Mouse (Mus musculus) liver, adult 2 months (tissue): ENCODE results near the gene Syt16. TPM values are rescaled to one million over a fixed set of nuclear protein-coding genes. Genes with fewer than 3 reads are reported as not detected.

Source experiments
- DNase-seq: peaks from one replicate; pipeline ENCODE4 v3.0.0-alpha.2; 2011; ENCODE audit warnings: low read depth, low spot score; ENCODE audit errors: extremely low read depth
- H3K27ac ChIP-seq: fragments of 200-500 bp; replicated peaks from 2 replicates; pipeline ENCODE4 v1.5.1; 2012; ENCODE audit warnings: low read depth, mild to moderate bottlenecking, control low read depth, inconsistent platforms, low read length; ENCODE audit not compliant: insufficient read depth
- H3K27me3 ChIP-seq: fragments of 200-500 bp; 2 replicates; pipeline ENCODE4 v1.6.1; 2012; ENCODE audit warnings: mild to moderate bottlenecking, moderate library complexity, low read length, inconsistent platforms; ENCODE audit not compliant: control insufficient read depth, insufficient read depth
- H3K36me3 ChIP-seq: fragments of 200-500 bp; 2 replicates; pipeline ENCODE4 v1.6.1; 2012; ENCODE audit warnings: low read length, inconsistent platforms; ENCODE audit not compliant: control insufficient read depth, insufficient read depth
- H3K4me1 ChIP-seq: fragments of 200-500 bp; 2 replicates; pipeline ENCODE4 v1.6.1; 2011; ENCODE audit warnings: low read length; ENCODE audit not compliant: control insufficient read depth, insufficient read depth
- H3K4me3 ChIP-seq: fragments of 200-500 bp; 2 replicates; pipeline ENCODE4 v1.5.1; 2011; ENCODE audit warnings: low read depth, mild to moderate bottlenecking, control low read depth, low read length, moderate library complexity; ENCODE audit not compliant: insufficient read depth
- H3K79me2 ChIP-seq: fragments of 200-500 bp; 2 replicates; pipeline ENCODE4 v1.6.1; 2012; ENCODE audit warnings: inconsistent platforms, mild to moderate bottlenecking, low read length, moderate library complexity; ENCODE audit not compliant: control insufficient read depth, insufficient read depth
- H3K9ac ChIP-seq: fragments of 200-500 bp; 2 replicates; pipeline ENCODE4 v1.6.1; 2012; ENCODE audit warnings: low read depth, mild to moderate bottlenecking, control low read depth, inconsistent platforms, low read length
- CTCF ChIP-seq: fragments of 200-500 bp; IDR thresholded peaks from 2 replicates; pipeline ENCODE4 v1.5.1; 2011; ENCODE audit warnings: low read depth, low read length, control low read depth
- POLR2A ChIP-seq: fragments of 200-500 bp; IDR thresholded peaks from 2 replicates; pipeline ENCODE4 v1.6.1; 2011; ENCODE audit warnings: low read length, control low read depth; ENCODE audit not compliant: insufficient read depth; ENCODE audit errors: extremely low read depth
- WGBS: fragments of 180-500 bp; shearing (Covaris S2); methylation state at CpG from one replicate; pipeline ENCODE4 v1.1.7; 2018; 5-methylcytosine and 5-hydroxymethylcytosine counted together
- polyA plus RNA-seq: library from polyadenylated mRNA; depleted of rRNA; stranded (reverse); fragments of >200 nt; gene quantifications from 2 replicates; pipeline ENCODE4 v1.2.3, GENCODE M21; 2012
- total RNA-seq: library from RNA; depleted of rRNA; stranded (reverse); fragments of >200 nt; gene quantifications from 2 replicates; pipeline ENCODE4 v1.2.3, GENCODE M21; 2014

The Syt16 gene
- total and polyA plus RNA-seq, 2 experiments: not detected

DNA sequence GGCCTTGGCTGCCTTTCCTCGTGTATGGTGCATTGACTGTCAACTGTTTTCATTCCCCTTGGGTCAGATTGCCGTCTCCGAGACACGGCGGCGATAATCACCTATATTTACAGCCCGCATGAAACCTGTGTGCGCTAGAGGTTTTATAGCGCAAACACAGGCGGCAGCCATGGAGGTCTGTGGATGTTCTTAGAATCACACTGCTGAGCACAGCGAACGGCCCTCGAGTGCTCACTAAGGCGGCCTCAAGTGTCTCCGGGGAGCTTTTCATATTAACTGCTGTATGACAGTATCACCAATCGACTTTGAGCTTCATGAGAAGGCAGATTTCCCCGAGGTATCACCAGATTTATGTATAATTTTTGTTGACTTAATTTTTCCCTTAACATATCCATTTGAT, 275.1 kb downstream of the Syt16 start:
- Histone ChIP-seq H3K79me2 (no peaks in the 10 kb centered on the region), H3K9ac (no peak overlapping the region), H3K27ac (no peak overlapping the region), H3K4me3 (no peak overlapping the region), H3K4me1 (no peaks in the 10 kb centered on the region), H3K36me3 (no peaks in the 10 kb centered on the region), H3K27me3 (no peaks in the 10 kb centered on the region)
- 88% methylated on average over 17 of the region's 17 CpGs for WGBS
- no peak for DNase-seq
- TF ChIP-seq CTCF (no peak), POLR2A (no peak)

GRCm38 (mm10) chr12:74277265-74277664, 279.8 kb downstream of the Syt16 start:
- whole genome bisulfite sequencing: 69% methylated on average over 5 of the region's 5 CpGs

GRCm38 (mm10) chr12:74281403-74281802, 283.9 kb downstream of the Syt16 start:
- TF ChIP-seq POLR2A (no peak), CTCF (no peak)
- Histone ChIP-seq H3K9ac (no peak overlapping the region), H3K4me3 (no peak overlapping the region), H3K36me3 (no peaks in the 10 kb centered on the region), H3K27ac (no peak overlapping the region), H3K4me1 (no peaks in the 10 kb centered on the region), H3K27me3 (peaks cover 8% of the 10 kb centered on the region; the same call in 1 of the 2 replicates), H3K79me2 (no peaks in the 10 kb centered on the region)
- 76% methylated on average over 4 of the region's 4 CpGs for WGBS
- DNase-seq: no peak

More at GRCm38 (mm10) chr12:74277265-74277664, 279.8 kb downstream of the Syt16 start:
- H3K4me3 ChIP-seq: no peak overlapping the region
- H3K4me1 ChIP-seq: no peaks in the 10 kb centered on the region
- no peaks in the 10 kb centered on the region for H3K79me2 ChIP-seq
- TF ChIP-seq CTCF (no peak), POLR2A (no peak)
- no peaks in the 10 kb centered on the region for H3K27me3 ChIP-seq
- H3K27ac ChIP-seq: no peak overlapping the region
- DNase-seq: no peak
- no peak overlapping the region for H3K9ac ChIP-seq
- no peaks in the 10 kb centered on the region for H3K36me3 ChIP-seq

DNA sequence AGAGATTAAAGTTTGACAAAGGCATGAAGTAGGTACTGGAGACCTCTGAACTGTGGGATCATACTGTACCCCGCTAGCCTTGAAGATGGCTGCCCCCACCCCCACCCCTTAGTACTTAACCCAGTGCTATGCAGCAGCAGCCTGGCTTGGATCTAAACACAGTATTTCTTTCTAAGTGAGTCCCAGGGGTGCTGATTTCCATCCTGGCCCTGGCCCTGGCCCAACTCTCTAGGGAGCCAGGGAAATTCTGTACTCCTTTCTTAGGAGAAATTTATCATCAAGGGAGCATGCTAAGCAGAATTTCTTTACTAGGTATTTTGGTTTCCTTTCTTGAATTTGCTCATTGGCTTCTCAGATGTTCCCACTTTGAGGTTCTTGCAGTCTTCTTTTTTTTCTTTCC, 285.4 kb downstream of the Syt16 start:
- H3K27ac ChIP-seq: no peak overlapping the region
- TF ChIP-seq CTCF (no peak), POLR2A (no peak)
- no peak overlapping the region for H3K4me3 ChIP-seq
- no peak overlapping the region for H3K9ac ChIP-seq
- peaks cover 8% of the 10 kb centered on the region; the same call in 1 of the 2 replicates for H3K27me3 ChIP-seq
- H3K79me2 ChIP-seq: no peaks in the 10 kb centered on the region
- no peak for DNase-seq
- no peaks in the 10 kb centered on the region for H3K4me1 ChIP-seq
- no peaks in the 10 kb centered on the region for H3K36me3 ChIP-seq
- 79% methylated on average over 1 of the region's 1 CpGs for WGBS

DNA sequence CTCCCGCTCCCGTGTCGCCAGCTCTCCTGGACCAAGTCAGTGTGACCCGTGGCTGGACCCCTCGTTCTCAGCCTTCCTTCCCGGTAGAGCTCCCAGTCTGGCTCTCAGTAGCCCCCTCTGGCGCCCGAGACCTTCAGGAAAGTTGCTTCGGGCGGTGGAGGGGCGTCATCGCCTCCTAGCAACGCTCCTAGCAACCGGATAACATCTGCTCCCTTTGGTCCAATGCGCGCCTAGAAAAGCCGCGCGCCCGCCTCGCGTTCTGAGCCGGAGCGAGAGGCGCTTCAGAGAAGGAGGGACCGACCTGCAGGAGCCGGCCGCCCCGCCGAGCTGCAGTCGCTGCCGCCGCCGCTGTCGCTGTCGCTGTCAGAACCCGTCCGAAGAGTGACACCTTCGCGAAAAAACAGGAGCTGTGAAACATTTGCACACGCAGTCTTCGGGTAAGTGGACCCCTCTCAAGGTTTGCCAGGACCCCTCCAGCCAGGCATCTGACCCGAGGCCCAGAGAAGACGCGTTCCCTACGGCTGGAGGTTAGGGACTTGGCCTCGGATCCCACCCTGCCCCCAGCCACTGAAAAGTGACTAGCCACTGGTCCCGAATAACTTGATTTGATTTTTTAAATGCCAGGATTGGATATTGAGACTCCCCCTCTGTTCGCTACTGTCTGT, 286.7 kb downstream of the Syt16 start:
- H3K79me2 ChIP-seq: no peaks in the 10 kb centered on the region
- H3K9ac ChIP-seq: no peak overlapping the region
- H3K27me3 ChIP-seq: peaks cover 8% of the 10 kb centered on the region; the same call in 1 of the 2 replicates
- H3K4me1 ChIP-seq: no peaks in the 10 kb centered on the region
- no peak overlapping the region for H3K4me3 ChIP-seq
- no peak overlapping the region for H3K27ac ChIP-seq
- WGBS: 2% methylated on average over 49 of the region's 49 CpGs
- TF ChIP-seq POLR2A: no peak
- TF ChIP-seq CTCF: no peak
- no peak for DNase-seq
- H3K36me3 ChIP-seq: no peaks in the 10 kb centered on the region

- Histone ChIP-seq H3K27ac (no peak overlapping the region), H3K4me3 (no peak overlapping the region), H3K36me3 (no peaks in the 10 kb centered on the region), H3K9ac (no peak overlapping the region), H3K4me1 (no peaks in the 10 kb centered on the region), H3K79me2 (no peaks in the 10 kb centered on the region), H3K27me3 (peaks cover 8% of the 10 kb centered on the region; the same call in 1 of the 2 replicates)
- no peak for TF ChIP-seq CTCF
- DNase-seq: no peak
- 12% methylated on average over 11 of the region's 11 CpGs for WGBS
Measured at GRCm38 (mm10) chr12:74284685-74285054, 287.2 kb downstream of the Syt16 start.
